Mouse (Mus musculus) midbrain, embryonic 12.5 days (tissue): ENCODE data around the gene Wdr54. TPM values are rescaled to one million over a fixed set of nuclear protein-coding genes. Genes with fewer than 3 reads are reported as not detected.

Source experiments
- ATAC-seq: fragments of 200-750 bp; cut with Nextera tagmentation; 2 replicates; pipeline ENCODE4 v1.8.0; 2017; ENCODE audit warnings: low read depth, moderate TSS enrichment, moderate library complexity; ENCODE audit not compliant: low FRiP score
- H3K27ac ChIP-seq: fragments of 300-500 bp; sonication (generic); replicated peaks from 2 replicates; pipeline ENCODE4 v1.5.1; 2016; ENCODE audit warnings: mild to moderate bottlenecking
- H3K27me3 ChIP-seq: fragments of 300-500 bp; sonication (generic); 2 replicates; pipeline ENCODE4 v1.6.1; 2016; ENCODE audit warnings: mild to moderate bottlenecking
- H3K36me3 ChIP-seq: fragments of 300-500 bp; sonication (generic); 2 replicates; pipeline ENCODE4 v1.6.1; 2016
- H3K4me1 ChIP-seq: fragments of 300-500 bp; sonication (generic); 2 replicates; pipeline ENCODE4 v1.6.1; 2016
- H3K4me2 ChIP-seq: fragments of 300-500 bp; sonication (generic); replicated peaks from 2 replicates; pipeline ENCODE4 v1.6.1; 2016; ENCODE audit warnings: mild to moderate bottlenecking, moderate library complexity
- H3K4me3 ChIP-seq: fragments of 300-500 bp; sonication (generic); 2 replicates; pipeline ENCODE4 v1.5.1; 2016; ENCODE audit warnings: mild to moderate bottlenecking
- H3K9ac ChIP-seq: fragments of 300-500 bp; sonication (generic); replicated peaks from 2 replicates; pipeline ENCODE4 v1.6.1; 2016; ENCODE audit warnings: mild to moderate bottlenecking, moderate library complexity
- H3K9me3 ChIP-seq: fragments of 300-500 bp; sonication (generic); 2 replicates; pipeline ENCODE4 v1.6.1; 2016; ENCODE audit warnings: mild to moderate bottlenecking
- WGBS: fragments of 180-500 bp; shearing (Covaris S2); methylation state at CpG from one replicate; pipeline ENCODE4 v1.1.7; 2016; 5-methylcytosine and 5-hydroxymethylcytosine counted together
- polyA plus RNA-seq: library from polyadenylated mRNA; unstranded; fragments of >200 nt; fragmentation: Nextera tagmentation; extraction: Ambion mirVana; gene quantifications from 2 replicates; pipeline ENCODE4 v1.2.1, GENCODE M21; 2016

The Wdr54 gene
- polyA plus RNA-seq, 1 experiment from 2014 or later, result 11.2 TPM

DNA sequence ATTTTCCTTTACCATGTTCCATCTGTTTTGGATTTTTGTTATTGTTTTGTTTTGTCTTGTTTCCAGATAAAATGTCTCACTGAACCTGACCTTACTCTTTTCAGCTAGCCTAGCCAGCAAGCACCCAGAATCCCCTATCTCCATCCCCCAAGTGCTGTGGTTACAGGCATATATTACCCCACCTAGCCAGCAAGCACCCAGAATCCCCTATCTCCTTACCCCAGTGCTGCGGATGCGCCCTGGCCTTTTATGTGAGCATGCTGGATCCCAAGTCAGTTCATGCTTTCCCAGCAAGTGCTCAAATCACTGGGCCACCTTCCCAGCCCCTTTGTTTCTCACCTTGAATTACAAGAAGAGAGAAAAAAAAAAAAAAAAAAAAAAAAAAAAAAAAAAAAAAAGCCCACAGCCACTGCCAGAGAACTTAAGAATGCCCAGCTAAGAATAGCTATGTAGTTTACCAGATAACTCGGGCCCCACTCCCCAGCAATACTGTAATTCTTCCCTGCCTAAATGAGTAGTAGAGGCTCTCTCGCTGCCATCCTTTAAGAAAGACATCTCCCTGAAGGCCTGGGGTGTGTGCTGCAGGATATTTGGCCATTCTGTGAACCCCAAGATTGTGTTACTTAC, 44.6 kb downstream of the Wdr54 start:
- 0 out of 2 replicates have a peak, but pooled peaks cover 6% of the 10 kb centered on the region for H3K36me3 ChIP-seq
- H3K4me1 ChIP-seq, result peaks cover 37% of the 10 kb centered on the region
- no peaks in the 10 kb centered on the region for H3K9me3 ChIP-seq
- H3K9ac ChIP-seq, result no peak overlapping the region
- H3K4me2 ChIP-seq, result no peak overlapping the region
- no peak overlapping the region for H3K27ac ChIP-seq
- 95% methylated on average over 4 of the region's 4 CpGs for WGBS
- H3K27me3 ChIP-seq, result no peaks in the 10 kb centered on the region
- no peak overlapping the region for H3K4me3 ChIP-seq
- no peak for ATAC-seq

- WGBS, result under 1% methylated on average over 76 of the region's 76 CpGs
Observed at GRCm38 (mm10) chr6:83108762-83109668, 47.2 kb downstream of the Wdr54 start, which contains the start of gene Mrpl53. Gene Mrpl53 (plus strand): TSS chr6:83109040.

GRCm38 (mm10) chr6:83107566-83108400, 48.4 kb downstream of the Wdr54 start:
- H3K36me3 ChIP-seq, result 0 out of 2 replicates have a peak, but pooled peaks cover 6% of the 10 kb centered on the region
- peak overlapping the region; percentile 87 for H3K4me2 ChIP-seq
- H3K4me3 ChIP-seq, result peak overlapping the region; percentile 87
- H3K27ac ChIP-seq, result peak overlapping the region; percentile 82; the same call in 1 of the 2 replicates
- WGBS, result 36% methylated on average over 13 of the region's 13 CpGs
- ATAC-seq, result peak; percentile 39; the same call in 1 of the 2 replicates
- peaks cover 30% of the 10 kb centered on the region for H3K4me1 ChIP-seq
- H3K9ac ChIP-seq, result peak overlapping the region; percentile 86
- H3K9me3 ChIP-seq, result no peaks in the 10 kb centered on the region
- peaks cover 8% of the 10 kb centered on the region for H3K27me3 ChIP-seq

More at GRCm38 (mm10) chr6:83108762-83109668, 47.2 kb downstream of the Wdr54 start, which contains the start of gene Mrpl53:
- peak; percentile 88 for ATAC-seq
- 0 out of 2 replicates have a peak, but pooled peaks cover 6% of the 10 kb centered on the region for H3K36me3 ChIP-seq
- peaks cover 22% of the 10 kb centered on the region for H3K4me1 ChIP-seq
- H3K4me2 ChIP-seq, result peak within 1 kb of the TSS; percentile 87
- no peaks in the 10 kb centered on the region for H3K27me3 ChIP-seq
- peak within 1 kb of the TSS; percentile 87 for H3K4me3 ChIP-seq
- H3K9me3 ChIP-seq, result no peaks in the 10 kb centered on the region
- H3K9ac ChIP-seq, result peak within 1 kb of the TSS; percentile 86
- peak within 1 kb of the TSS; percentile 82 for H3K27ac ChIP-seq

- 72% methylated on average over 4 of the region's 4 CpGs for WGBS
Observed at GRCm38 (mm10) chr6:83104158-83104557, 52.0 kb downstream of the Wdr54 start.

GRCm38 (mm10) chr6:83103130-83103650, 53.0 kb downstream of the Wdr54 start:
- Histone ChIP-seq H3K27ac (no peak overlapping the region), H3K4me2 (peak overlapping the region; percentile 100), H3K4me3 (peak overlapping the region; percentile 75; the same call in 1 of the 2 replicates), H3K9me3 (no peaks in the 10 kb centered on the region), H3K4me1 (peaks cover 23% of the 10 kb centered on the region), H3K9ac (peak overlapping the region; percentile 81; the same call in 1 of the 2 replicates), H3K36me3 (0 out of 2 replicates have a peak, but pooled peaks cover 6% of the 10 kb centered on the region), H3K27me3 (peaks cover 22% of the 10 kb centered on the region)
- ATAC-seq, result no peak
- WGBS, result 45% methylated on average over 11 of the region's 11 CpGs

More at GRCm38 (mm10) chr6:83104158-83104557, 52.0 kb downstream of the Wdr54 start:
- no peak overlapping the region for H3K4me2 ChIP-seq
- H3K4me3 ChIP-seq, result no peak overlapping the region
- no peak overlapping the region for H3K27ac ChIP-seq
- H3K27me3 ChIP-seq, result peaks cover 22% of the 10 kb centered on the region
- H3K4me1 ChIP-seq, result peaks cover 28% of the 10 kb centered on the region
- H3K36me3 ChIP-seq, result 0 out of 2 replicates have a peak, but pooled peaks cover 6% of the 10 kb centered on the region
- ATAC-seq, result no peak
- no peaks in the 10 kb centered on the region for H3K9me3 ChIP-seq
- H3K9ac ChIP-seq, result no peak overlapping the region

- peaks cover 22% of the 10 kb centered on the region for H3K27me3 ChIP-seq
- no peaks in the 10 kb centered on the region for H3K9me3 ChIP-seq
Observed at GRCm38 (mm10) chr6:83101688-83102556, 54.3 kb downstream of the Wdr54 start.

DNA sequence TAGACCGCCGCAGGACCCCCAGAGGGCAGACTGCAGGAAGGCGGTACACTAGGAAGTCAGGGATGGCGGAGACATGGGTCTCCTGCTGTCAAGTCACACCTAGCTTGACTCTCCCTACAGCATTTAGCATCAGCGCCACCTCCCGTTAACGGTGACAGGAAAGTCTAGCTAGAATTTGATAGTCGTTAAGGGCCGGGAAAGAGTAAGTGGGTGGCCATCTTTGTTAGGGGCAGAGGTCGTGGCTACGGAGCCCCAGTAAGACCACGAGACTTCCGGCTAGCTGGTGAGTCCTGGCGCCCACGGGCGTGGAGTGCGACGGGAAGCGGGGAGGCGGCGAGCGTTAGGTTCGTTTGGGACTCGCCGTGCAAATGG, 54.9 kb downstream of the Wdr54 start, which contains the start of the genes Ccdc142 and Gm42688:
Ccdc142 (plus strand) TSS at position 286 of the 372 bp plus-strand sequence.
Gm42688 (plus strand) TSS at position 302 of the 372 bp plus-strand sequence.
- WGBS, result 1% methylated on average over 25 of the region's 25 CpGs
- peak within 1 kb of the TSS; percentile 81 for H3K9ac ChIP-seq
- peak within 1 kb of the TSS; percentile 75 for H3K4me3 ChIP-seq
- H3K27ac ChIP-seq, result peak within 1 kb of the TSS; percentile 81
- peaks cover 24% of the 10 kb centered on the region for H3K27me3 ChIP-seq
- peaks cover 14% of the 10 kb centered on the region for H3K4me1 ChIP-seq
- no peaks in the 10 kb centered on the region for H3K9me3 ChIP-seq
- H3K36me3 ChIP-seq, result no peaks in the 10 kb centered on the region
- peak; percentile 84 for ATAC-seq
- peak within 1 kb of the TSS; percentile 100 for H3K4me2 ChIP-seq

More at GRCm38 (mm10) chr6:83101688-83102556, 54.3 kb downstream of the Wdr54 start:
- peaks cover 14% of the 10 kb centered on the region for H3K4me1 ChIP-seq
- peak overlapping the region; percentile 100 for H3K4me2 ChIP-seq
- under 1% methylated on average over 74 of the region's 74 CpGs for WGBS
- peak overlapping the region; percentile 81 for H3K27ac ChIP-seq
- ATAC-seq, result peak; percentile 82
- peak overlapping the region; percentile 81 for H3K9ac ChIP-seq
- 0 out of 2 replicates have a peak, but pooled peaks cover 1% of the 10 kb centered on the region for H3K36me3 ChIP-seq
- peak overlapping the region; percentile 75 for H3K4me3 ChIP-seq

Other genes with a start within 250 kb of the Wdr54 start
- gene Sema4f, start 216.6 kb downstream of the Wdr54 start, polyA plus RNA-seq, result 6.4 and 7.4 TPM in 2 replicates
- 0.09 and 0.12 TPM in 2 replicates for gene M1ap, start 209.5 kb downstream of the Wdr54 start, polyA plus RNA-seq
- 5.8 and 8.3 TPM in 2 replicates for gene Dok1, start 122.9 kb downstream of the Wdr54 start, polyA plus RNA-seq
- 11.0 and 14.7 TPM in 2 replicates for gene Loxl3, start 122.2 kb downstream of the Wdr54 start, polyA plus RNA-seq
- 150 and 159 TPM in 2 replicates for gene Aup1, start 101.9 kb downstream of the Wdr54 start, polyA plus RNA-seq
- 63.2 and 63.9 TPM in 2 replicates for gene Htra2, start 101.1 kb downstream of the Wdr54 start, polyA plus RNA-seq
- 0.93 and 1.1 TPM in 2 replicates for gene Dqx1, start 98.6 kb downstream of the Wdr54 start, polyA plus RNA-seq
- gene Tlx2, start 86.1 kb downstream of the Wdr54 start, polyA plus RNA-seq, result not detected in 2 replicates
- 41.2 and 42.2 TPM in 2 replicates for gene Pcgf1, start 78.5 kb downstream of the Wdr54 start, polyA plus RNA-seq
- 0.45 TPM in 1 of 2 replicates, not detected in the other for gene Lbx2, start 70.0 kb downstream of the Wdr54 start, polyA plus RNA-seq
- gene Ccdc142, start 54.8 kb downstream of the Wdr54 start, polyA plus RNA-seq, result 4.7 and 5.0 TPM in 2 replicates
- gene Gm42688, start 54.8 kb downstream of the Wdr54 start, polyA plus RNA-seq, result 3.9 and 4.3 TPM in 2 replicates
- gene Mrpl53, start 47.4 kb downstream of the Wdr54 start, polyA plus RNA-seq, result 122 and 129 TPM in 2 replicates
- gene Mogs, start 40.9 kb downstream of the Wdr54 start, polyA plus RNA-seq, result 34.9 and 42.6 TPM in 2 replicates
- 210 and 223 TPM in 2 replicates for gene Wbp1, start 34.8 kb downstream of the Wdr54 start, polyA plus RNA-seq
- 18.4 and 19.4 TPM in 2 replicates for gene Ino80b, start 31.0 kb downstream of the Wdr54 start, polyA plus RNA-seq
- 31.9 and 39.5 TPM in 2 replicates for gene Rtkn, start 20.9 kb downstream of the Wdr54 start, polyA plus RNA-seq
- 2.6 and 2.7 TPM in 2 replicates for gene 1700003E16Rik, start within 50 bp of the Wdr54 start, polyA plus RNA-seq
- 148 and 156 TPM in 2 replicates for gene Dctn1, start 9.5 kb upstream of the Wdr54 start, polyA plus RNA-seq
- gene Slc4a5, start 63.4 kb upstream of the Wdr54 start, polyA plus RNA-seq, result 0.52 and 0.62 TPM in 2 replicates
- 33.0 and 37.3 TPM in 2 replicates for gene Mthfd2, start 169.5 kb upstream of the Wdr54 start, polyA plus RNA-seq
- 56.6 and 58.0 TPM in 2 replicates for gene Mob1a, start 169.6 kb upstream of the Wdr54 start, polyA plus RNA-seq
- gene Bola3, start 192.8 kb upstream of the Wdr54 start, polyA plus RNA-seq, result 93.7 and 102 TPM in 2 replicates